Mouse (Mus musculus) induced T-regulatory cell, adult 2 months (primary cell): ENCODE data around the gene Galntl6.
"Not testable (repeated sequence)": the region's sequence is repeated elsewhere in the genome, so short reads cannot be mapped to it uniquely, and the experiment has no call there.

Experiments
- DNase-seq: peaks from one replicate; pipeline ENCODE4 v3.0.0-alpha.2; 2012; ENCODE audit warnings: low read depth

Galntl6 gene

GRCm38 (mm10) chr8:57765726-57766351 is 1146.6 kb downstream of the Galntl6 start:
- no peak for DNase-seq

GRCm38 (mm10) chr8:57765192-57765591 is 1147.2 kb downstream of the Galntl6 start:
- DNase-seq = no peak

GRCm38 (mm10) chr8:57762622-57763021 is 1149.8 kb downstream of the Galntl6 start:
- not testable (repeated sequence) for DNase-seq

- no peak for DNase-seq
Measured at GRCm38 (mm10) chr8:57760921-57761320, 1151.5 kb downstream of the Galntl6 start.

- DNase-seq = peak; percentile 20
Measured at GRCm38 (mm10) chr8:57758857-57759256, 1153.6 kb downstream of the Galntl6 start.

GRCm38 (mm10) chr8:57757476-57757875 is 1155.0 kb downstream of the Galntl6 start:
- DNase-seq = no peak

GRCm38 (mm10) chr8:57754066-57754465 is 1158.4 kb downstream of the Galntl6 start:
- DNase-seq = no peak

- DNase-seq = no peak
Measured at GRCm38 (mm10) chr8:57743636-57744035, 1168.8 kb downstream of the Galntl6 start.

- peak; percentile 35 for DNase-seq
Measured at GRCm38 (mm10) chr8:57741983-57742382, 1170.5 kb downstream of the Galntl6 start.

- DNase-seq = no peak
Measured at GRCm38 (mm10) chr8:57741309-57741708, 1171.1 kb downstream of the Galntl6 start.

GRCm38 (mm10) chr8:57737281-57737680 is 1175.2 kb downstream of the Galntl6 start:
- DNase-seq = no peak

GRCm38 (mm10) chr8:57732795-57733194 is 1179.6 kb downstream of the Galntl6 start:
- DNase-seq = no peak

- DNase-seq = no peak
Measured at GRCm38 (mm10) chr8:57731666-57732065, 1180.8 kb downstream of the Galntl6 start.

GRCm38 (mm10) chr8:57728276-57728675 is 1184.2 kb downstream of the Galntl6 start:
- DNase-seq = no peak

GRCm38 (mm10) chr8:57724843-57725627 is 1187.4 kb downstream of the Galntl6 start:
- no peak for DNase-seq
